10 mouse cellular contexts compared by ENCODE assay signal in genomic region chr10:58393026-58394014, GRCm38 (mm10). TPM values are rescaled to one million over a fixed set of nuclear protein-coding genes. Genes with fewer than 3 reads are reported as not detected.
DNase-seq lines count a peak whose midpoint lies in the region; ATAC-seq lines count a peak whose summit lies in the region.
"Had no signal": no experiment of that assay in that cellular context is flagged by ENCODE, and none has a peak within 500 bp of the region (broad histone marks: within the 10 kb centered on the region; RNA-seq: fewer than 3 reads in every experiment).

No protein-coding gene starts in this region.

- H3K4me1 ChIP-seq in kidney, embryonic 16.5 days (ENCODE audit: insufficient read depth, low read length) = peaks cover 16% of the 10 kb centered on the region
- H3K4me1 ChIP-seq in limb, embryonic 13.5 days = no peaks in the 10 kb centered on the region
- H3K4me1 ChIP-seq: embryonic facial prominence, embryonic 13.5 days had no signal

- WGBS in kidney, embryonic 16.5 days = 80% methylated on average over 7 of the region's 7 CpGs
- WGBS in limb, embryonic 13.5 days = 86% methylated on average over 7 of the region's 7 CpGs

- no peaks in the 10 kb centered on the region for H3K9me3 ChIP-seq in kidney, embryonic 16.5 days (ENCODE audit: low read length)
- H3K9me3 ChIP-seq in limb, embryonic 13.5 days = no peaks in the 10 kb centered on the region
- H3K9me3 ChIP-seq: embryonic facial prominence, embryonic 13.5 days; neural tube, embryonic 13.5 days had no signal

- no peaks in the 10 kb centered on the region for H3K27me3 ChIP-seq in kidney, embryonic 16.5 days (ENCODE audit: insufficient read depth, low read length)
- H3K27me3 ChIP-seq in limb, embryonic 13.5 days = no peaks in the 10 kb centered on the region
- H3K27me3 ChIP-seq: embryonic facial prominence, embryonic 13.5 days; neural tube, embryonic 13.5 days had no signal

- no peak overlapping the region for H3K9ac ChIP-seq in kidney, embryonic 16.5 days (replicated peaks; ENCODE audit: low read length)
- no peak overlapping the region for H3K9ac ChIP-seq in limb, embryonic 13.5 days
- H3K9ac ChIP-seq: embryonic facial prominence, embryonic 13.5 days; neural tube, embryonic 13.5 days had no signal

- ATAC-seq in kidney, embryonic 16.5 days (ENCODE audit: low FRiP score, low TSS enrichment) = no peak
- ATAC-seq in activated CD4-positive, CD25-positive, alpha-beta regulatory T cell, adult 4 months = peak; percentile 98
- ATAC-seq in limb, embryonic 13.5 days (ENCODE audit: low FRiP score, low read depth) = no peak
- ATAC-seq in monocyte, adult 5-6 weeks (replicated peaks; ENCODE audit: insufficient number of reproducible peaks, low FRiP score, low TSS enrichment, poor library complexity, severe bottlenecking) = peak; percentile 94

- DNase-seq in kidney, adult 8-10 months = no peak
- no peak for DNase-seq in urinary bladder, postnatal 36 days (ENCODE audit: low spot score in 2 of 2)
- no peak for DNase-seq in right cerebral cortex, adult 18-20 months
- DNase-seq in adrenal gland, postnatal 10 days = no peak

- H3K27ac ChIP-seq in kidney, embryonic 16.5 days (ENCODE audit: low read length) = peak overlapping the region; percentile 40; the same call in 1 of the 2 replicates
- H3K27ac ChIP-seq in limb, embryonic 13.5 days = peak overlapping the region; percentile 16; the same call in 1 of the 2 replicates
- H3K27ac ChIP-seq: embryonic facial prominence, embryonic 13.5 days; neural tube, embryonic 13.5 days had no signal

- H3K4me3 ChIP-seq in kidney, embryonic 16.5 days (ENCODE audit: low read length) = no peak overlapping the region
- H3K4me3 ChIP-seq in limb, embryonic 13.5 days = no peak overlapping the region
- H3K4me3 ChIP-seq: embryonic facial prominence, embryonic 13.5 days; neural tube, embryonic 13.5 days had no signal

- no peak overlapping the region for H3K4me2 ChIP-seq in kidney, embryonic 16.5 days (replicated peaks; ENCODE audit: low read depth, low read length)
- no peak overlapping the region for H3K4me2 ChIP-seq in limb, embryonic 13.5 days (replicated peaks)
- H3K4me2 ChIP-seq: embryonic facial prominence, embryonic 13.5 days; neural tube, embryonic 13.5 days had no signal

- H3K36me3 ChIP-seq in kidney, embryonic 16.5 days (ENCODE audit: insufficient read depth, low read length) = no peaks in the 10 kb centered on the region
- no peaks in the 10 kb centered on the region; the same call in 1 of the 2 replicates for H3K36me3 ChIP-seq in limb, embryonic 13.5 days
- H3K36me3 ChIP-seq: embryonic facial prominence, embryonic 13.5 days; neural tube, embryonic 13.5 days had no signal

RNA-seq across cellular contexts. Expression of gene Ranbp2, which starts 53.4 kb away (rescaled TPM):
- 20.0 and 20.7 TPM in 2 replicates for polyA plus RNA-seq in kidney, embryonic 16.5 days (2015; fragmentation: Nextera tagmentation; extraction: Ambion mirVana)
- polyA plus RNA-seq in activated CD4-positive, CD25-positive, alpha-beta regulatory T cell, adult 4 months (2017; shearing (Covaris generic)) = 10 to 100 TPM; 20.7 to 23.2 TPM
- 24.8 and 26.2 TPM in 2 replicates for polyA plus RNA-seq in limb, embryonic 13.5 days (2015; fragmentation: Nextera tagmentation; extraction: Ambion mirVana)
- total RNA-seq in monocyte, adult 5-6 weeks (2017) = 156 to 190 TPM (median 175 TPM) in 3 replicates
- total RNA-seq in adrenal gland, postnatal 10 days (2021) = 10 to 100 TPM; 61.2 to 63.2 TPM

Comparison
In these comparisons a context has a peak if more than half of its experiments do, and no peak if none do; other contexts are left out.
1. ATAC-seq: peak in activated CD4-positive, CD25-positive, alpha-beta regulatory T cell, adult 4 months (single experiment) and monocyte, adult 5-6 weeks (single experiment); none in kidney, embryonic 16.5 days (single experiment) and limb, embryonic 13.5 days (single experiment).